Mouse (Mus musculus) intestine, embryonic 14.5 days (tissue): ENCODE measurements around the gene Pex5l. TPM values are rescaled to one million over a fixed set of nuclear protein-coding genes. Genes with fewer than 3 reads are reported as not detected.

Experiments used
- ATAC-seq: fragments of 200-750 bp; cut with Nextera tagmentation; replicated peaks from 2 replicates; pipeline ENCODE4 v1.8.0; 2017; ENCODE audit warnings: low read depth, moderate number of reproducible peaks, moderate TSS enrichment, moderate library complexity; ENCODE audit not compliant: low FRiP score, low TSS enrichment
- DNase-seq: peaks from one replicate; pipeline ENCODE4 v3.0.0-alpha.2; 2018; ENCODE audit warnings: low spot score
- H3K27ac ChIP-seq: fragments of 300-500 bp; sonication (generic); 2 replicates; pipeline ENCODE4 v1.5.1; 2014; ENCODE audit warnings: low read depth, mild to moderate bottlenecking, control low read depth
- H3K27me3 ChIP-seq: fragments of 300-500 bp; sonication (generic); replicated peaks from 2 replicates; pipeline ENCODE4 v1.6.1; 2014; ENCODE audit warnings: low read length, control low read depth; ENCODE audit not compliant: control insufficient read depth, insufficient read depth
- H3K36me3 ChIP-seq: fragments of 300-500 bp; sonication (generic); 2 replicates; pipeline ENCODE4 v1.6.1; 2014; ENCODE audit warnings: low read length, control low read depth; ENCODE audit not compliant: control insufficient read depth, insufficient read depth
- H3K4me1 ChIP-seq: fragments of 300-500 bp; sonication (generic); replicated peaks from 2 replicates; pipeline ENCODE4 v1.6.1; 2014; ENCODE audit warnings: low read length, control low read depth, mixed read lengths; ENCODE audit not compliant: control insufficient read depth, insufficient read depth
- H3K4me2 ChIP-seq: fragments of 300-500 bp; sonication (generic); 2 replicates; pipeline ENCODE4 v1.6.1; 2014; ENCODE audit warnings: low read length
- H3K4me3 ChIP-seq: fragments of 300-500 bp; sonication (generic); 2 replicates; pipeline ENCODE4 v1.5.1; 2014; ENCODE audit warnings: low read depth, low read length, control low read depth, mixed read lengths
- H3K9ac ChIP-seq: fragments of 300-500 bp; sonication (generic); 2 replicates; pipeline ENCODE4 v1.6.1; 2014; ENCODE audit warnings: mild to moderate bottlenecking, low read length
- H3K9me3 ChIP-seq: fragments of 300-500 bp; sonication (generic); 2 replicates; pipeline ENCODE4 v1.6.1; 2016; ENCODE audit warnings: low read length, control low read depth; ENCODE audit not compliant: control insufficient read depth
- WGBS: fragments of 180-500 bp; shearing (Covaris S2); extraction: QIAGEN DNeasy Blood & Tissue Kit; methylation state at CpG from one replicate; pipeline ENCODE4 v1.1.7; 2014; 5-methylcytosine and 5-hydroxymethylcytosine counted together
- polyA plus RNA-seq: library from polyadenylated mRNA; unstranded; fragments of >200 nt; fragmentation: Nextera tagmentation; extraction: Ambion mirVana; gene quantifications from 2 replicates; pipeline ENCODE4 v1.2.1, GENCODE M21; 2014

Pex5l gene
- polyA plus RNA-seq, 1 experiment from 2014 or later = 0.16 TPM

GRCm38 (mm10) chr3:32947486-32947885 is 195.6 kb downstream of the Pex5l start:
- Histone ChIP-seq H3K27ac (no peak overlapping the region), H3K4me3 (no peak overlapping the region), H3K4me1 (no peaks in the 10 kb centered on the region), H3K4me2 (no peak overlapping the region), H3K27me3 (no peaks in the 10 kb centered on the region), H3K9ac (no peak overlapping the region), H3K9me3 (no peaks in the 10 kb centered on the region), H3K36me3 (no peaks in the 10 kb centered on the region)
- WGBS = 91% methylated on average over 5 of the region's 5 CpGs
- no peak for DNase-seq
- ATAC-seq = no peak

DNA sequence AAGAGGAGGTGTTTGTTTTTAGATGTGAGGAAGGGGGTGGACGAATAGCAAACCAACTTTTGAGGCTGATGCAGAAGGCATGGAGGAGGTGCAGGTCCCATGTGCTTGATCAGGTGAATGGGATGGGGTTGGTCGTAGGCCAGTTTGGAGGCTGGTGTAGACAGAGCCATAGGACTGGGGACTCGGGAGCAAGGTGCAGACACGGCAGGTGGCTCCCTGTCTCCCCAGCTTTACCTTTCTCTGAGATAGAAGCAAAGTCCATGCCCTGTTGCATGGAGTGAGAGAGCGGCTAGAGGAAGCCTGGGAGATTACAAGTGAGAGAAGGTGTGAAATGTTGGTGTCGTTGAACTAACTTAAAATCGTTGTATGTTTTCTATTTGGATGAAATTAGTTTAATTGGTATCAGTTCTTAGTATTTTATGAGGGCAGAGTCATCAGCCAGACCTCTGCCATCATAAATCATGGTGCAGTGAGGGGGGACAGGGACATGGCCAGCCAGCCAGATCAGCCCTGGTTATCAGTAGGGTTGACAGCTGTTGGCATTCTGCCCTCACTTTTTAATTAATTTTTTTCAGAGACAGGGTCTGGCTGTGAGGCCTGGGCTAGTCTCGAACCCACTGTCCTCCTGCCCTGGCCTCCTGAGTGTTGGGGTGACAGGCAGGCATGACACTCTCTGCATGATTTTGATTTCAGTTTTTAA is 203.1 kb downstream of the Pex5l start:
- Histone ChIP-seq H3K9me3 (no peaks in the 10 kb centered on the region), H3K36me3 (no peaks in the 10 kb centered on the region), H3K4me1 (no peaks in the 10 kb centered on the region), H3K4me3 (no peak overlapping the region), H3K27ac (no peak overlapping the region), H3K4me2 (no peak overlapping the region), H3K27me3 (no peaks in the 10 kb centered on the region), H3K9ac (no peak overlapping the region)
- 61% methylated on average over 8 of the region's 8 CpGs for WGBS
- DNase-seq (no peak), ATAC-seq (peak; percentile 36; the same call in 1 of the 2 replicates)

DNA sequence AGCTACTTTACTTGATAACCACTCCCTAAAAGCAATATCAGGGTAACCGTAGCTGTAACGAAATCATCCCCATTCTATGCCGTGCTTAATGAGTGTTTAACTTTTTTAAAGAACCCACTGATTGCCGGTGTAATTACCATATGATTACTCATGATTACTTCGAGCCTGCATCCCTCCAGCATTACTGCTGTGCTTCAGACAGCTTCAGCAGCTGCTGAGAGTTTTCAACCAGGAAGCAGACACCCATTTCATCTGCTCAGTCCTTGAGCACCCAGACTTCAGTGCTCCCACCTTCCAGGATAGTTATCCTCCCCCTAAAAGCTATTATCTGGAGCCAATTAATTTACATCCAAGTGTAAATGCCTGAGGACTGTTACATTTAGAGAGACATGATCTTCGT is 218.9 kb downstream of the Pex5l start:
- Histone ChIP-seq H3K36me3 (0 out of 2 replicates have a peak, but pooled peaks cover 6% of the 10 kb centered on the region), H3K27ac (no peak overlapping the region), H3K9ac (no peak overlapping the region), H3K27me3 (no peaks in the 10 kb centered on the region), H3K4me2 (no peak overlapping the region), H3K9me3 (no peaks in the 10 kb centered on the region), H3K4me3 (no peak overlapping the region), H3K4me1 (no peaks in the 10 kb centered on the region)
- ATAC-seq (no peak), DNase-seq (no peak)
- WGBS = 79% methylated on average over 6 of the region's 6 CpGs

DNA sequence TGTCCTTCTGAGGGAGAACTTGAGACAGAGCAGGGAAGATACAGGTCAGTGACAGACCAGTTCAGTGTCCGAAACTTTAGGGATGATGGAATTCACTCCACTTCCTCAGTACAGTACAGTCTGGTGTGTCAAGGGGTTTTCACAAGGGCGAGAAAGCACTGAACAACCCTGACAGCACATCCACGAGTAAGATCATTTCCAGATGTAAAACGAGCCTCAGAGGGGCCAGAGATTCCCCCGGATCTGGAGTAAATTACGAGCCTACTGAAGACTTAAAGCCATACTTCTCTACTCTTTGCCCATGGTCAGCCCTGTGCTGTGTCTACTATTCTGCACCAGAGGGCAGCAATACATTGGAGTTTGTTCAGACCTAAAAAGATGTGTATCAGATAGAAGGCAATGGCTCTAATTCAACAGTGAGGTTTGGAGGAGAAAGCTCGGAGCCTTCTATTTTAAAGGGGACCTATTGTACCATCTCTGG is 232.9 kb downstream of the Pex5l start:
- Histone ChIP-seq H3K4me3 (no peak overlapping the region), H3K4me1 (no peaks in the 10 kb centered on the region), H3K9ac (no peak overlapping the region), H3K9me3 (no peaks in the 10 kb centered on the region), H3K27ac (no peak overlapping the region), H3K4me2 (no peak overlapping the region), H3K36me3 (peaks cover 6% of the 10 kb centered on the region; the same call in 1 of the 2 replicates), H3K27me3 (no peaks in the 10 kb centered on the region)
- WGBS = 45% methylated on average over 7 of the region's 7 CpGs
- DNase-seq (no peak), ATAC-seq (peak; percentile 58; the same call in 1 of the 2 replicates)

- no peak overlapping the region for H3K9ac ChIP-seq
- H3K27ac ChIP-seq = no peak overlapping the region
- no peak overlapping the region for H3K4me3 ChIP-seq
- H3K27me3 ChIP-seq = no peaks in the 10 kb centered on the region
- ATAC-seq (no peak), DNase-seq (no peak)
- no peaks in the 10 kb centered on the region for H3K4me1 ChIP-seq
- no peak overlapping the region for H3K4me2 ChIP-seq
- H3K36me3 ChIP-seq = no peaks in the 10 kb centered on the region
- WGBS = 75% methylated on average over 3 of the region's 3 CpGs
- H3K9me3 ChIP-seq = no peaks in the 10 kb centered on the region
These were observed 234.6 kb downstream of the Pex5l start for GRCm38 (mm10) chr3:32908400-32908799.

DNA sequence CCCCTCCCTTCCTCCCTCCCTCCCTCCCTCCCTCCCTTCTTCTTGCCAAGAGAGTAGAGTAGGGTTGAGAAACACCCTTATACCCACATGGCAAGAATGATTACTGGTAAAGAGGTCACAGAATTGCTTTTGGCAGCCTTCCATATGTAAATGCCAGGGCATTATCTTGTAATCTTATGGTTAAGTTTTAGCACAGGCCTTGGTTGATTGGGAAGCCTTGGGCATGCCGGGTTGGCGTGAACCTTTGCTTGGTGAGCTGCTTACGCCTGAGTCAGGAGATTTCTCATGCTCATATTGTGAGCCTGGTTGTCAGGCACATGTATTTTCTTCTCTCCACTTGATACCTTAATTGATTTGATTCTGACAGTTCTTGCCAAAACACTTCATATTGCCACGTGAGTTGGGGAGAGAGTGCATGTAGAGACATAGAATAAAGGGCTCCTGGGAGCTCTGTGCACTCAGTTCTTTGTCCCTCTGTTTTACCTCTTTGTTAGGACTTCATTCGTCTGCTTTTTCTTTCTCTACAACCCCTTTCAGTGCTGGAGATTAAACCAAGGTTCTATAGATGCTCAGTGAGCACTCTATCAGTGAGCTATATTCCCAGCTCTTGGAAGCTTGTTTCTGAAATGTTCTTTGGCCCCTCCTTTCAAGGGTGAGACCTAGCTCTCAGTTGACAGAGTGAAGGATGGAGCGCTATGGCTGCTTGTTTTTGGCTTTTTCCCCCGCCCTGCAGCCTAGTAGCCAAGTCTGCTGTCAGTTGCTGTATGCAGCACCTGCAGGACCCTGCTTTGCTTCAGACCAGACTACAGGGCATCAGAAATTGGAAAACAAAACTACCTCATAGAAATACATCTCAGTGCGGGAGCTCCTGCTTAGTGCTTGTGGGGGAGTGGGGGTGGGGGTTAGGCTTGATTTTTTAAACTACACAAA is 236.9 kb downstream of the Pex5l start:
- H3K4me1 ChIP-seq = no peaks in the 10 kb centered on the region
- no peak overlapping the region for H3K4me3 ChIP-seq
- DNase-seq = no peak
- no peak overlapping the region for H3K27ac ChIP-seq
- H3K36me3 ChIP-seq = no peaks in the 10 kb centered on the region; the same call in 1 of the 2 replicates
- ATAC-seq = no peak
- H3K9me3 ChIP-seq = no peaks in the 10 kb centered on the region
- no peaks in the 10 kb centered on the region for H3K27me3 ChIP-seq
- H3K4me2 ChIP-seq = no peak overlapping the region
- no peak overlapping the region for H3K9ac ChIP-seq
- 85% methylated on average over 8 of the region's 8 CpGs for WGBS

- 73% methylated on average over 1 of the region's 1 CpGs for WGBS
- ATAC-seq (0 out of 2 replicates have a peak, but pooled peaks have one; percentile 8), DNase-seq (no peak)
- Histone ChIP-seq H3K9ac (no peak overlapping the region), H3K4me1 (no peaks in the 10 kb centered on the region), H3K27me3 (no peaks in the 10 kb centered on the region), H3K4me2 (no peak overlapping the region), H3K27ac (no peak overlapping the region), H3K9me3 (no peaks in the 10 kb centered on the region), H3K36me3 (no peaks in the 10 kb centered on the region; the same call in 1 of the 2 replicates), H3K4me3 (no peak overlapping the region)
These were observed 238.4 kb downstream of the Pex5l start for GRCm38 (mm10) chr3:32904599-32904998.

DNA sequence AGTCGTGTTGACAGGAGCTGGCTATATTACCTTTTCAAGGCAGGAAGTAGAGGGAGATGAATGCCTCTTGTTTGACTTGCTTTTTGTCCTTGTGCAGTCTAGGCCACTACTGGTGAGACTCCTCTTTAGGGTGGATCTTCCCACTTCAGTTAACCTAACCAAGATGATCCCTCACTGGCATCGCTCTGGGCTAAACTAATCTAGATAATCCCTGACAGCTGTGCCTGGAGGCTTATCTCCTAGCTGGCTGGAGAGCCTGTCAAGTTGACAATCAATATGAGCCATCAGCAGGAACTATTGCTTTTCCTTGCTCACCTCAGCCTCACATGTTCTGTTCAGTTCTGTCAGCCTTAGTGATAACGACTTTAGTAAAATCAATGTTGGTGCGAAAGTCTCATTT is 239.6 kb downstream of the Pex5l start:
- H3K9ac ChIP-seq = no peak overlapping the region
- no peak overlapping the region for H3K4me3 ChIP-seq
- DNase-seq (no peak), ATAC-seq (no peak)
- no peak overlapping the region for H3K4me2 ChIP-seq
- no peaks in the 10 kb centered on the region for H3K9me3 ChIP-seq
- no peaks in the 10 kb centered on the region for H3K4me1 ChIP-seq
- 59% methylated on average over 4 of the region's 4 CpGs for WGBS
- H3K36me3 ChIP-seq = no peaks in the 10 kb centered on the region; the same call in 1 of the 2 replicates
- H3K27ac ChIP-seq = no peak overlapping the region
- H3K27me3 ChIP-seq = no peaks in the 10 kb centered on the region
